Mouse (Mus musculus): ENCODE measurements around the gene Grid2ip. TPM values are rescaled to one million over a fixed set of nuclear protein-coding genes. Genes with fewer than 3 reads are reported as not detected.

Grid2ip gene
- polyA plus RNA-seq, 1 experiment from 2014 or later, result 0.07 TPM

DNA sequence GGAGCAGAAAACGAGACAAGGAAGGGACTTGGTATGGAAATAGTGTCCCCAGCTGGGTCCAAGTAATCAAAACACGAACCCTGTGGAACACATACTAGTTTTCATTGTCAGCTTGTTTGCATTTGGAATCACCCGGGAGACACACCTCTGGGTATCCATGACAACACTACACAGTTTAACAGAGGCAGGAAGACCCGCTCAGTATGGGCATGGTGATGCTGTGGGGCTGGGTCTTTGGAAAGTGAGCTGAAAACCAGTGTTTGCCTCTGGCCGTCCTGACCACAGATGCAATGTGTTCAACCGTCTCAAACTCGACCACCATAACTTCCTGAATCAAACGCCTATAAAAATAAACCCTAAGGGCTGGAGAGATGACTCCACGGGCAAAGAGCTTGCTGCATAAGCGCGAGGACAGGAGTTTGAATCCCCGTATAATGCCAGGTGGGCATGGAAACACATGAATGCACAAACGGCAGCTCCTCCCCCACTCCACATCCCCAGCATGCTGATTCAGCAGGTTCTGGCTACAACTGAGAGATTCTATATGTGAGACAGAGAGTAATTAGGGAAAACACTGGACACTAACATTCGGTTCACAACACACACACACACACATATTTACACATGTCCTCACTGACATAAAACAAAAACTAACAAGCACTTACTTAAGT lies 22.6 kb upstream of the Grid2ip start:
- 0 out of 2 replicates have a peak, but pooled peaks cover 4% of the 10 kb centered on the region for H3K27me3 ChIP-seq
- no peak for ATAC-seq (ENCODE audit: borderline replicate concordance, extremely low read depth, low FRiP score, low TSS enrichment)
- H3K9ac ChIP-seq, result no peak overlapping the region
- WGBS, result 67% methylated on average over 14 of the region's 14 CpGs
- no peak overlapping the region for H3K4me2 ChIP-seq
- H3K36me3 ChIP-seq, result no peaks in the 10 kb centered on the region
- no peak overlapping the region for H3K4me3 ChIP-seq
- H3K9me3 ChIP-seq, result no peaks in the 10 kb centered on the region
- peaks cover 7% of the 10 kb centered on the region; the same call in 1 of the 2 replicates for H3K4me1 ChIP-seq
- H3K27ac ChIP-seq, result no peak overlapping the region

DNA sequence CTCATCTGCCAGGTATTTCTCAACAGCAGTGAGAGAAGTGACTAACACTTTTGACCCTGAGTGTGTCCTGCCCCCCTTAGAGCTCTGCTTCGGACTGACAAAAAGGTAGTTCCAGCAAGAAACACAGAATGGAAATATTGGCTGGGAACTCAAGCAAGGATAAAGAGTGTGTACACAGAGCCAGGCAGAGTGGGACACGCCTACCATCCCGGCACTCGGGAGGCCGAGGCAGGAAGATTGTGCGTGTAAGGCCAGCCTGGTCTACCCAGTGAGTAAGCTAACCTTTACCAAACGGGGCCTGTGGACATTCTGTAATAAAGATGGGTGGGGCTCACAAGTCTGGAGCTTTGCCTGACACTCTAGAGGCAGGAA lies 22.1 kb upstream of the Grid2ip start:
- WGBS, result 67% methylated on average over 7 of the region's 7 CpGs
- Histone ChIP-seq H3K36me3 (no peaks in the 10 kb centered on the region), H3K27me3 (0 out of 2 replicates have a peak, but pooled peaks cover 4% of the 10 kb centered on the region), H3K9me3 (no peaks in the 10 kb centered on the region), H3K9ac (no peak overlapping the region), H3K4me2 (no peak overlapping the region), H3K4me3 (no peak overlapping the region), H3K27ac (no peak overlapping the region), H3K4me1 (peaks cover 2% of the 10 kb centered on the region; the same call in 1 of the 2 replicates)
- no peak for ATAC-seq (ENCODE audit: borderline replicate concordance, extremely low read depth, low FRiP score, low TSS enrichment)

DNA sequence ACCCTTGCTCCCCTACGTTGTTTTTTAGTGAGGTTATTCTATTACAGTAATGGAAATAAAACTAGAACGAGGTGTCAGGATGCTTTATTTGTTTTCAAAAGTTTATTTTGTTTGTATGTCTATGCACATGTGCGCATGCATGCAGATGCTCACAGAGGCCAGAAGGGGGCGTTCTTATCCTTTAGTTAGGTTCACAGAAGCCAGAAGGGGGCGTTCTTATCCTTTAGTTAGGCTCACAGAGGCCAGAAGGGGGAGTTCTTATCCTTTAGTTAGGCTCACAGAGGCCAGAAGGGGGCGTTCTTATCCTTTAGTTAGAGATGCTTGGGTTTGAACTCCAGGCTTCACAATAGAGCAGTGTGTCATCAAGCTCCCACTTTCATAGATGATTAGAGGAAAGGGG lies 20.6 kb upstream of the Grid2ip start:
- no peak overlapping the region for H3K9ac ChIP-seq
- 54% methylated on average over 6 of the region's 6 CpGs for WGBS
- no peak for ATAC-seq (ENCODE audit: borderline replicate concordance, extremely low read depth, low FRiP score, low TSS enrichment)
- H3K27ac ChIP-seq, result no peak overlapping the region
- no peak overlapping the region for H3K4me2 ChIP-seq
- H3K4me1 ChIP-seq, result no peaks in the 10 kb centered on the region
- H3K9me3 ChIP-seq, result no peaks in the 10 kb centered on the region
- no peak overlapping the region for H3K4me3 ChIP-seq
- H3K27me3 ChIP-seq, result 0 out of 2 replicates have a peak, but pooled peaks cover 4% of the 10 kb centered on the region
- H3K36me3 ChIP-seq, result no peaks in the 10 kb centered on the region

DNA sequence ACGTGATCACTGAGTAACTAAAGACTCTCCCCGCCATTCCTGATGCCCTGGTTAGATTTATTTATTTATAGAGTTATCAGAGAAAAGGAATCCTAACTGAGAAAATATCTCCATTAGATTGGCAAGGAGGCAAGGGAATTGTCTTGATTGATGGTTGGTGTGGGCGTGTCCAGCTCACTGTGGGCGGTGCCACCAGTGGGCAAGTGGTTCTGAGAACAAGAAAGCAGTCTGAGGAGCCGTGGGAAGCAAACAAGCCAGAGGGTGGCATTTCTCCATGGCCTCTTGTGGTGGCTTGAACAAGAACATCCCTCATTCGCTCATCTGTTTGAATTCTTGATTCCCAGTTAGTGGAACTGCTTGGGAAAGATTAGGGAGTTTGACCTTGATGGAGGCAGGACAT lies 17.5 kb upstream of the Grid2ip start:
- Histone ChIP-seq H3K27me3 (0 out of 2 replicates have a peak, but pooled peaks cover 2% of the 10 kb centered on the region), H3K4me2 (no peak overlapping the region), H3K9me3 (no peaks in the 10 kb centered on the region), H3K36me3 (no peaks in the 10 kb centered on the region), H3K27ac (no peak overlapping the region), H3K4me1 (no peaks in the 10 kb centered on the region), H3K9ac (no peak overlapping the region), H3K4me3 (no peak overlapping the region)
- WGBS, result 42% methylated on average over 6 of the region's 6 CpGs
- no peak for ATAC-seq (ENCODE audit: borderline replicate concordance, extremely low read depth, low FRiP score, low TSS enrichment)

DNA sequence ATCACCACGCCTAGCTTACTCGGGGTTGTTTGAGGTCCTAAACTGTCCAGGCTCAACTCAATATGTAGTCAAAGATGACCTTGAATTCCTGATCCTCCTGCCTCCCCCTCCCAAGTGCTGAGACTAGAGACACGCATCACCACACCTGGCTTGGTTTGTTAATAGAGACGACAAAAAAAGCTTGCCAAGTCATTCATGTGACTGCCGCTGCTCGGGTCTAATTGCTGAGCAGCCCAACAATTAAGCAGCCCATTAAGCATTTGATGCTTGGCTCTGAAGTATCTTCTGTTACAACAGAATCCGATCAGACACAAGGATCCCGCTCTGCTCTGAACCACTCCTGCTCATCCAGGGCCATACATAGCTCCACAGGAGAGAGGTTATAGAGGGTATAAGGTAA lies 10.8 kb upstream of the Grid2ip start:
- Histone ChIP-seq H3K9ac (no peak overlapping the region), H3K27ac (no peak overlapping the region), H3K36me3 (no peaks in the 10 kb centered on the region), H3K4me3 (no peak overlapping the region), H3K27me3 (no peaks in the 10 kb centered on the region), H3K4me1 (no peaks in the 10 kb centered on the region), H3K4me2 (no peak overlapping the region), H3K9me3 (no peaks in the 10 kb centered on the region)
- 77% methylated on average over 8 of the region's 8 CpGs for WGBS
- no peak for ATAC-seq (ENCODE audit: borderline replicate concordance, extremely low read depth, low FRiP score, low TSS enrichment)

DNA sequence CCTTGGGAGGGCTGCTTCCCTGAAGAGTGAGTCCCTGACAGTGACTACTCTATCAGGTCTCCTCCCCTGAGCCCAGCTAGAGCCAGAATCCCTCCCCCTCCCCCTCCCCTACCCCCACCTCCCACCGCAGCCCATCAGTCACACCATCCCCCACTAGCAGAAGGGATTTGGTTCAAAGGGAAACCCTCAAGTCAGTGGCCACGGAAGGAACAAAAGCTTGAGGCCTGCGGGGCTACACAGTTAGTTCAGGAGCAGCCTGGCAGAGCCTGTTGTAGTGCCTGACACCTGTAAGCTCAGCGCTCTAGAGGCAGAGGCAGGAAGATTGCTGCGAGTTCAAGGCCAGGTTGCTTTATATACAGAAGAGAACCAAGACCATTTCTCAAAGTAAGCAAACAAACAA lies 1.1 kb upstream of the Grid2ip start:
- Histone ChIP-seq H3K9me3 (no peaks in the 10 kb centered on the region), H3K4me2 (no peak overlapping the region), H3K27ac (no peak overlapping the region), H3K36me3 (no peaks in the 10 kb centered on the region), H3K27me3 (peaks cover 29% of the 10 kb centered on the region), H3K4me1 (peaks cover 4% of the 10 kb centered on the region), H3K4me3 (no peak overlapping the region), H3K9ac (no peak overlapping the region)
- ATAC-seq (ENCODE audit: borderline replicate concordance, extremely low read depth, low FRiP score, low TSS enrichment), result no peak
- 31% methylated on average over 5 of the region's 5 CpGs for WGBS

DNA sequence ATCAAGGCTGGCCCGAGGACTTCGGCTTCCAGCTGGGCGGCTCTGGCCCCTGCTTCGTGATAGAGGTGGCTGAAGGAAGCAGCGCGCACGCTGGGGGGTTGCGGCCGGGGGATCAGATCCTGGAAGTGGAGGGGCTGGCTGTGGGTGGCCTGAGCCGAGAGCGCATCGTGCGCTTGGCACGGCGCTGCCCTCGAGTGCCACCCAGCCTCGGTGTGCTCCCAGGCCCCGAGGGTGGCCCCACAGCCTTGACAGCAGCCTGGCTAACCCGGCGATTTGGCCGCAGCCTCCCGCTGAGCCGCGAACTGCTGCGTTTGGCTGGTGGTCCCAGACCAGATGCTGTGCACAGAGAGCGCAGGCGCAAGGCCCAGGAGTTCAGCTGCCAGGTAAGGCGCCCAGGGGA lies 426 bp downstream of the Grid2ip start:
- no peak overlapping the region for H3K27ac ChIP-seq
- H3K9me3 ChIP-seq, result no peaks in the 10 kb centered on the region
- 2% methylated on average over 28 of the region's 28 CpGs for WGBS
- no peak overlapping the region for H3K4me3 ChIP-seq
- peak overlapping the region; percentile 30; the same call in 1 of the 2 replicates for H3K4me2 ChIP-seq
- H3K36me3 ChIP-seq, result no peaks in the 10 kb centered on the region
- H3K9ac ChIP-seq, result no peak overlapping the region; the same call in 1 of the 2 replicates
- no peak for ATAC-seq (ENCODE audit: borderline replicate concordance, extremely low read depth, low FRiP score, low TSS enrichment)
- peaks cover 29% of the 10 kb centered on the region for H3K27me3 ChIP-seq
- peaks cover 4% of the 10 kb centered on the region for H3K4me1 ChIP-seq

DNA sequence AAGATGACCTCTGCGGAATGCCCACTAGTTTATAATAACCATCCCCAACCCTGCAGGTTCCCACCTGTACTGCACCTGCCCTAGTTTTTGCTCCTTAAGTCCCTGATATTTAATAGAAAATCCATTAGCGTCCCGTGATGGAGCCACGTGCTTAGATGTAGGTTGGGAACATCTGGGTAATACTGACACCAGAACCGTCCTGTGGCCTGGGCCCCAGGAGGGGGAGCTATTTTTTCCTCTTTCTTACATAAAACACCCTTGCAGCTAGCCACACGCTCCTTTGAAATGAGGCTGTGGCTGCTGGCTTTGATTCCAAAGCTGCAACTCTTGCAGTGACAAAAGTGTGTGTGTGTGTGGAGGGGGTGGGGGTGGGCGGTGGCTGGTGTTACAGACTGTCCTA lies 2.1 kb downstream of the Grid2ip start:
- no peak for ATAC-seq (ENCODE audit: borderline replicate concordance, extremely low read depth, low FRiP score, low TSS enrichment)
- no peak overlapping the region for H3K9ac ChIP-seq
- H3K4me1 ChIP-seq, result peaks cover 10% of the 10 kb centered on the region
- H3K4me3 ChIP-seq, result no peak overlapping the region
- peaks cover 36% of the 10 kb centered on the region for H3K27me3 ChIP-seq
- H3K9me3 ChIP-seq, result no peaks in the 10 kb centered on the region
- no peaks in the 10 kb centered on the region for H3K36me3 ChIP-seq
- no peak overlapping the region for H3K27ac ChIP-seq
- 34% methylated on average over 7 of the region's 7 CpGs for WGBS
- no peak overlapping the region for H3K4me2 ChIP-seq

DNA sequence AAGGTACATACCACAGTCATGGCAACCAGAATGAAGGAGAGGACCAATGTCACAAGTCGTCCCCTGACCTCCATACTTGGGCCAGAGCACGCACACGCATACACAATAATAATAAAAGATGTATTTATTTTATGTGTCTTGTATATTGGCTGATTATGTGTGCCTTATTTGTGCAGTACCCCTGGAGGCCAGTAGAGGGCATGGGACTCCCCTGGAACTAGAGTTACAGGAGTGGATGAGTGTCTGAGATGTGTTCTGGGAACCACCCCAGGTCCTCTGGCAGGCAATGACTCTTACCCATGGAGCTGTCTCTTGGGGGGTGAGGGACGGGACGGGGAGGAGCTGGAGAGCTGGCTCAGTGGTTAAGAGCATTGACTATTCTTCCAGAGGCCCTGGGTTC lies 2.9 kb downstream of the Grid2ip start:
- H3K27ac ChIP-seq, result no peak overlapping the region
- H3K4me3 ChIP-seq, result no peak overlapping the region
- no peaks in the 10 kb centered on the region for H3K36me3 ChIP-seq
- H3K9me3 ChIP-seq, result no peaks in the 10 kb centered on the region
- no peak overlapping the region for H3K4me2 ChIP-seq
- peaks cover 43% of the 10 kb centered on the region for H3K27me3 ChIP-seq
- no peak overlapping the region for H3K9ac ChIP-seq
- no peak for ATAC-seq (ENCODE audit: borderline replicate concordance, extremely low read depth, low FRiP score, low TSS enrichment)
- peaks cover 13% of the 10 kb centered on the region for H3K4me1 ChIP-seq
- WGBS, result 54% methylated on average over 5 of the region's 5 CpGs

DNA sequence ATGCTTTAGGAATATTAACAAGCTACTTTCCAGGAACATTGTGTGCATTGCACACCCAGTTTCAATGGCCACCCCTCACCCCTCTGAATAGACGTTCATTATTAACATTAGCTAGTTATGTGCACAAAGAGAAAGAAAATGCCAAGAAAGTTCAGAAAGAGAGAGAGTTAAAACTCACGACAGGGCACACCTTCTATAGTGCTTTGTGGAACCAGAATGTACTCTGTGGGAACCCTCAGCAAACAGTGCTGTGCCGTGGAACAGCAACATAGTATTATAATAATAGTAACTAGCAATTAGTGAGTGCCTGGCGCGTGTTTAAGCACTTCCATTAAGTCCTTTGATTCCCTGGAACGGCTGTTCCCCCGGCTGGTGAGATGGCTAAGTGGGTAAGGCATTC lies 4.3 kb downstream of the Grid2ip start:
- H3K9ac ChIP-seq, result no peak overlapping the region
- H3K27me3 ChIP-seq, result peaks cover 56% of the 10 kb centered on the region
- no peaks in the 10 kb centered on the region for H3K9me3 ChIP-seq
- 55% methylated on average over 7 of the region's 7 CpGs for WGBS
- H3K36me3 ChIP-seq, result no peaks in the 10 kb centered on the region
- no peak overlapping the region for H3K27ac ChIP-seq
- no peak overlapping the region for H3K4me2 ChIP-seq
- no peak for ATAC-seq (ENCODE audit: borderline replicate concordance, extremely low read depth, low FRiP score, low TSS enrichment)
- peaks cover 13% of the 10 kb centered on the region for H3K4me1 ChIP-seq
- H3K4me3 ChIP-seq, result no peak overlapping the region

DNA sequence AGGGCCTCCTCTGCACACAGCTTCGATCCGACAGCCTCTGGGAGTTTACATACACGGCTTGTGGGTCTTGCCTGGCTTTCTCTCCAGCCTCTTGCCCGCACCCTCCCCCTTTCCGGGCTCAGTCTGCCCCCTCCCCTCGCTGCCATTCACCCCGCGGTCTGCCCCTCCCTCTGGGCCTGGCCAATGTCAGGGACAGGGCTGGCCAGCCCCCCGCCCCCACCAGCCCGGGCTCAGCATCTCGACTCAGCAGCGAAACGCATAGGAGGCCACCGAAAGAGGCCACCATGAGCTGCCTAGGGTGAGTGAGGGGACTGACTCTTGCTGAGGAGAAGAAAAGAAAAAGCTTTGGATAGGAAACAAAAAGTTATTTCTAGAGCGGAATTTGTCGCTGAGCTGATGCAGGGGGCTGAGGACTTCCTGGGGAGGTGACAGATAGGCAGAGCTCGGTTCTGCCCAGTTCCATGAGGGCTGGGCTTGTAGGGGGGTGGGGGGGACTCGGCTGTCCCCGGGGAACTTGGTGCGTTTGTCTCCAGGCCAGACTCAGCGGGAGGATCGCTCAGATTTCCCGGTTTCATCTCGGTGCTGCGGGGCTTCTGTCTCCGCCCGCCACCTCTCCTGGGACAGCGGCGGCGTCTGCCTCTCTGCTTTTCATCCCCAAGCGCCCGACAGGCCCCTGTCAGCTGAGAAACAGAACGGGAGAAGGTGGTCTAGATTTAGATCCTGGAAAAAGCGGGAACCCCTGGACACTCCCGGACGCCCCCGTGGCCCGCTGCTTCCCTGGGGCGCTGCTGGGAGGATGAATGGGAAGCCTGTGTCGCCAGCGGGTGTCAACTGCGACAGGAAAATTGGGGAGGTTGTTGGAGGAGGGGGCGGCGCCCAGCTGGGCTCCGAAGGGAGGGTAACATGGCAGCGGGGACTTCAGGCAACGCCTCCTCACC lies 6.8 kb downstream of the Grid2ip start:
- Histone ChIP-seq H3K4me1 (peaks cover 10% of the 10 kb centered on the region; the same call in 1 of the 2 replicates), H3K9me3 (no peaks in the 10 kb centered on the region), H3K4me2 (peak overlapping the region; percentile 87), H3K36me3 (no peaks in the 10 kb centered on the region), H3K9ac (peak overlapping the region; percentile 39), H3K4me3 (peak overlapping the region; percentile 40), H3K27me3 (peaks cover 48% of the 10 kb centered on the region), H3K27ac (no peak overlapping the region)
- ATAC-seq (ENCODE audit: borderline replicate concordance, extremely low read depth, low FRiP score, low TSS enrichment), result peak; percentile 78; the same call in 1 of the 2 replicates
- under 1% methylated on average over 47 of the region's 47 CpGs for WGBS

DNA sequence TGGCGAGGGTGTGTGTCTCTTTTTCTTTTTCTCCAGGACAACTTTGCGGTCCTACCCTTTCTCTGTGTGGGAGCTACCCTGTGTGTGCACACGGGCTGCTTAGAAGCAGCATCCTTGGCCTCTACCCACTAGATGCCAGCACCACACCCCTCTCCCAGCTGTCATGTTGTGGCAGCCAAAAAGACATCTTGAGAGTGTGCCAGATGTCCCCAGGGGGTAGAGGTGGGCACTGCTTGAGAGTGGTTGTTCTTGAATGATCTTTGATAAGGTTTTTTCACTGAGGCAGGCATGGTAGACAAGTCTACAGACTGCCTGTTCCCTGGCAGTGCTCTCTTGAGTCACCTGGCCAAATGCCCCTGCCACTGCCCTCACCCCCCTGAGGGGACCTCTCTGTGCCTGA lies 10.8 kb downstream of the Grid2ip start:
- no peak for ATAC-seq (ENCODE audit: borderline replicate concordance, extremely low read depth, low FRiP score, low TSS enrichment)
- no peak overlapping the region for H3K4me2 ChIP-seq
- peaks cover 83% of the 10 kb centered on the region for H3K27me3 ChIP-seq
- no peak overlapping the region for H3K9ac ChIP-seq
- H3K36me3 ChIP-seq, result no peaks in the 10 kb centered on the region
- peaks cover 16% of the 10 kb centered on the region for H3K4me1 ChIP-seq
- no peaks in the 10 kb centered on the region for H3K9me3 ChIP-seq
- WGBS, result 60% methylated on average over 3 of the region's 3 CpGs
- H3K27ac ChIP-seq, result no peak overlapping the region
- H3K4me3 ChIP-seq, result no peak overlapping the region
